Mouse (Mus musculus) C2C12 (cell line): ENCODE results near the gene Usp50.

ENCODE experiments used
- CEBPB ChIP-seq: IDR thresholded peaks from one replicate; pipeline ENCODE4 v1.6.1; 2011; ENCODE audit warnings: low read depth, mild to moderate bottlenecking, control low read depth, moderate library complexity
- CTCF ChIP-seq: IDR thresholded peaks from one replicate; pipeline ENCODE4 v1.5.1; 2011; ENCODE audit not compliant: control insufficient read depth, insufficient read depth, insufficient read length
- MAX ChIP-seq: IDR thresholded peaks from one replicate; pipeline ENCODE4 v1.6.1; 2011; ENCODE audit warnings: mild to moderate bottlenecking, control low read depth
- MYOG ChIP-seq: IDR thresholded peaks from one replicate; pipeline ENCODE4 v1.6.1; 2011; ENCODE audit not compliant: control insufficient read depth, insufficient read length; ENCODE audit errors: extremely low read depth
- USF1 ChIP-seq: IDR thresholded peaks from one replicate; pipeline ENCODE4 v1.6.1; 2011; ENCODE audit warnings: low read depth, mild to moderate bottlenecking, control low read depth, moderate library complexity

- no peak for TF ChIP-seq USF1
- no peak for TF ChIP-seq CTCF
- TF ChIP-seq CEBPB, result no peak
- TF ChIP-seq MAX, result no peak
- no peak for TF ChIP-seq MYOG
Measured at GRCm38 (mm10) chr2:126735339-126736073, 47.8 kb downstream of the Usp50 start.
